Mouse (Mus musculus): Measurements from ENCODE around the gene Ier5. TPM values are rescaled to one million over a fixed set of nuclear protein-coding genes. Genes with fewer than 3 reads are reported as not detected.

The Ier5 gene
- total RNA-seq, 2 experiments from 2014 or later, result 5.5 to 7.5 TPM

DNA sequence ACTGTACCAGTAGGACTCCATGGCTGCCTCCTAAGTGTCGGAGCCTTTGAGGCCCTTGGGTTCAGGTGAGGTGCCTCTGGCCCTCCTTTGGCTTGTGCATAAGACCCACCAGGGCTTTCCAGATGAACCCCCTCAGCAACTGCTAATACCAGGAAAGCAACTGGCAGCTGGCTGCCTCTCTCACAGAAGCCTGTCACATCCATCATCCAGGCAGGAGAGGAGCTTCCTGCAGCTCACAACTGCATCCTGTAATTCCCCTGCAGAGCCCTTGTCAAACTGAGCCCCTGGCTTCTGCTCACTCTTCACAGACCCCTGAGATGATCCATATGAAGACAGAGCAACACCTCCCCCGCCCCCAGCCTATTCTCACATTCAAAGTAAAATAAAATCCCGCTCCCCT lies 21.8 kb downstream of the Ier5 start:
- no peak for DNase-seq

DNA sequence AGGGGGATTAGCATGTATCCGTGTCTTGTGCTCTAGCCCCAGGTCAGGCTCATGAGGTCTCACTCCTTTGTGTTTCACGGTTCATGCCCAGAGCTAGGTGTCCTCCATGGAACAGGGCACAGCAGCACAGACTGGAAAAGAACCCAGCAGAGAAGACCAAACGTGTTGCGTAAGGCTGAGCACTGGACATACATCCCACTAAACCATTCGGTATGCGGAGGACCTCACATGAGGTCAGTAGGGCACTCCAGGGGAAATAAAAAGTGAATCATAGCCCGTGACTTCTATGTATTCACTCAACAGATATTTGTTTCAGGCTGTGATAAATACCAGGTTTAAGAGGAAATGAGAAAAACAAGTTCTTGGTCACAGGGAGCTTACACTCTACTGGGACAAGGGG lies 23.6 kb downstream of the Ier5 start:
- DNase-seq, result no peak

DNA sequence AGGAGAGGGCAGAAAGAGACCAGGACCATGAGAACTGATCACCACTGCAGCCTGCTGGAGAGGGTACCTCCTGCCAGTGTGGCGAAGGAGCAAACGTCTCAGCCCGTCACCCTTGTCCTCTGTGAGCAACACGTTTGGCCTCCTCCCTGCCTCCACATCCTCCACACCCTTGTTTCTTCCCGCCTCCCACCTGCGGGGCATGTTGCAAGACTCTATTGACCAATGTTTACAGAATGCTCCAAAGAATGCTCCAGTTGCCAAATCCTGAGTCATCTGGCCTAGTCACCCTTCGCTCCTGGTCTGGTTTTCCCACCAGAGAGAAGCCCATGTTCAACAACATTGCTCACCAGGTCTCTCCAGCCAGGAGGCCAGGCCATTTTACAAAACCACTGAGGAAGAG lies 24.6 kb downstream of the Ier5 start:
- DNase-seq, result peak; percentile 55

DNA sequence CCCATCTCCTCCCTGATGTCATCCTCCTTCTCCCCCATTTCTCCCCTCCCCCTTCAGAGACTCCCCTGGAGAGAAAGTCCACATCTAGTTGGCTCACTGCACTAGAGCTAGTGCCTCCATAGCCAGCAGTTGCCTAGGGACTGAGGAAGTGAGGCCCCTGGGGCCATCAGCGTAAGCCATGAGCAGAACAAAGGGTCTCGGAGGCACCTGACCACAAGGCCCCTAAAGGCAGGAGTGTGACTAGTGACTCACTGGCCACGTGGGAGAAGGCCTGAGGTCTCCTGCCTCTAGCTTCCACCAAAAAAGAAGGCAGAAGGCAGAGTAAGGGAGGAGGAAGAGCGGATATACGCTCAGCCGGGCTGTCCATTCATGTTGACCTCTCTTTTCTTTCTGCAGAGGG lies 25.5 kb downstream of the Ier5 start:
- DNase-seq, result no peak

DNA sequence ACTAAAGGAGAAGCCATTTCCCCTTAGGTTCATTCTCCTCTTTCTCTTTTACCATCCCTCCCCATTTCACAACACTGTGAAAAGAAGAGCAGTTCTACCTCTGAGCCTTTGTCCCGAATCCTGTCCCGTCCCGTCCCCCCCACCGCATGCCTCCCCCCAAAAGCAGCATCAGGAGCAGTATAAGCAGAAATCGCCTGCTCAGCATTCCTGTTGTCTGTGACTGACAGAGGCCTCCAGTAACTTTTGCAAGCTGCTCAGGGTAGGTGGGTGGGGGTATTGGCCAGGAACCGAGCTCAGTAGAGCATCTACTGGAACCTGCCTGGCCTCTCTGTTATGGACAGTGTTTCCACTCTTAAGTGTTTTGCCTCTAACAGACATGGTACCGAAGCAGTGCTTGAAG lies 26.3 kb downstream of the Ier5 start:
- no peak for DNase-seq

DNA sequence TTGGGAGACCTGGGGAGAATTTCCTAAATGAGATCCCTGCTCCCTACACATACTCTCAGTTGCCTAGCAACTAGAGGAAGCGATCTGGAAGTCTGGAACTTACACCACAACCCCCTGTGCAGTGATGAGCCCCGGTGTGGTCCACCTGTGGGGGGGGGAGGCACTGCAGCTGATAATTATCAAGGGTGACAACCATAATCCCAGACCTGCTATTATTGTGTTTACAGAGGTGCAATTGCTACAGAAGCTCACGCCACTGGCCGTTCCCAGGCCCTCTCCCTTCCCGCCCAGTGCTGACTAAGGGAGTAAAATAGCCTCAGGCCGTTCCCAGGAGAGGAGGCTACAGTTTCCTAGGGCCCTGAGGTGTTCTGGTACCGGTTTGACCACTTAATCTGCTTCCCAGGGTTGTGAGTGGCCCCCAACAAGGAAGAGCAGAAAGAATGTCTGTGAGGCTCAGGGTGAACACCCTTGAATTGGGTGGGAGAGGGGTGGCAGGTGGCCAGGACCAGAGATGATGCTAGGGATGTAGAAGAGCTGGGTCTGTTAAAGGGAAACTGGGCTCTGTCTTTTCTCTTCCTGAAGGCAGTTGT lies 28.1 kb downstream of the Ier5 start:
- DNase-seq, result no peak

DNA sequence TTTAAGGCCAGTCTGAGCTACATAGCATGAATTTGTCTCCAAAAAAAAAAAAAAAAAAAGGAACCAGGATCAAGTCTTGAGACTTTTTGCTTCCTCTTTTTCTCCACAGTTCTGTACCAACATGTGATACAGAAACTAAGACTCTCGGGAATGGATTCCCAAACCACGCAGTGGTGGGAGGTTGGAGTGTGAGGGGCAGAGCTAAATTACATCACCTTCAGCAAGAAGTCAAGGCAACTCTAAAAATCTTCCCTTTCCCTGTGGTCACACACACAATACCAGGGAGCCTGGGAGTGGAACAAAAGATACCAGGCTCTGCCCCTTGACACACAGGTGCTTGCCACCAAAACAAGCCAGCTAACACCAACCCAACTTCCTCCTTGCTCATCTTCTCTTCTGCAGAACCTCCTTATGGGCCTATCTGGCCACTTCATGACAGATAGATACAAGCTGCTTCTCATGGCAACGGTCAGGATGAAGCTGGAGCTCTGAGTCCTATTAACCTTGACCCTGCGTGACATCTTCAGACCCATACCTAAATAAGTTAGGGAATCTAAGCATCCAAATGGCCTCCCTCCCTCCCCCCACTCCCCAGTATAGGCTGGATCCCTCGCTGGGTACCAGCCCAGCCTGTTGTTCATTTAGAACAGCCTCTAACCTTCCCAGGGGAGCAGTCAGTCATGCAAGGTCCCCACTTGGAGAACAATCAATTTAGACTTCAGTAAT lies 28.7 kb downstream of the Ier5 start:
- DNase-seq, result no peak

DNA sequence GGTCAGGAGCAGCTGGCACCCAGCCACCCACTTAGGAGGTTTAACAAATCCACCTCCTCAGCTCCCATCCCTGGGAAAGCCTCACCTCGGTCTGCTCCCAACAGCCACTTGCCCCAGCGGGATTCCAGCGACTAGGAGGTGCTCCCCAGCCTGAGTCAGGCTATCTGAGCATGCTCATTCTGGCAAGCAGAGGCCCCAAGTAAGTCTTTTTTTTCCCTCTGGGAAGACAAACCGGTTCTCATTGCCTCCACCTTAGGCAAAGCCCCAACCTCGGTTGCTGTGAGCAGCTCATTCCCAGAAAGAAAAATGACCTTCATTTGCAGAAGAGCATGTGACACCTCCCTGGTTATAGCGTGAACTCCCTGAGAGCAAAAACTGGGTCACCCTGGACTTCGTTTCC lies 29.7 kb downstream of the Ier5 start:
- DNase-seq, result no peak

DNA sequence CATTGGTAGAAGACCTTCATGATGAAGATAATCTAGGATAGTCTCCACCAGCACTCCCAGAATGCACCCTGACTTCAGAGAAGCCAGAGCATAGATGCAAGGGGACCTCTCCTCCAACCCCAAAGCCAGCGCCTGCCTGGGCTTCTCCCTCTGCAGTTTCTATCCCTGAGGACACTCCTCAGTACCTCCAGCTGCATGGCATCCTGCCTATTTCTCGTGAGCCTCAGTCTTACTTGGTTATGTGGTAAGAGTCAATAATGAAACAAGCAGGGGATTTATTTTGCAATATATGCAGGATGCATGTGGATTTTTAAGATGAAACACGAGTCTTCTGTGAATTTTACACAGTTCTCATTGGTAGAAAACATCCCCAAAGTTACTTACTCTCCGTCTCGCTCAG lies 33.2 kb downstream of the Ier5 start:
- DNase-seq, result no peak

DNA sequence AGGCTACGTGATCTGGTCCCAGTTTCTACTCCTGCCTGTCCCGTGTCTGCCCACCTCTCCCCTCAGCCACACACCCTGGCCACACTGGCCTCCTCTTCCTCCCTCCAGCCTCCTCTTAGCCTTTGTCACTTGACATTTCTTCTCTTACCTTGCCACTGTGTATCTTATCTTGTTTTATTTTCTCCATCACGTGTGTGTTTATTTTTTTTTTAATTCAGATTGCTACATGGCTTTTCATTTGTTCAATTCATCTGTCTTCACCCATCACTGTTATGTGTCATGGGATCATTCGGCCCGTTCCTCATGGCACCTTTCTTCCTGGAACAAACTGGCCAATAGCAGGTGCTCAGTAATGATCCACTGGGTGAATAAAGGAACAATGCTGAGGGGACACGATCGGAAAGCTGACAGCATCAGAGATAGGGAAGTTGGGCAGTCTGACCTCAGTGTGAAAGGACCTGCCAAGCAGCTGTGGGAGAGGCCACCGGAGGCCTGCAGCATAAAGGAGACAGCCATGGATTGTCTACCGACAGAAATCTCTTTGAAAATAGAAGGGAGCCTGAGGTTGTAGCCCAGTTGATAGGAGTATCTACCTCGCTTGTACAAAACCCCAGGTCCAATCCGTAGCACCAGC lies 34.3 kb downstream of the Ier5 start:
- DNase-seq, result no peak

DNA sequence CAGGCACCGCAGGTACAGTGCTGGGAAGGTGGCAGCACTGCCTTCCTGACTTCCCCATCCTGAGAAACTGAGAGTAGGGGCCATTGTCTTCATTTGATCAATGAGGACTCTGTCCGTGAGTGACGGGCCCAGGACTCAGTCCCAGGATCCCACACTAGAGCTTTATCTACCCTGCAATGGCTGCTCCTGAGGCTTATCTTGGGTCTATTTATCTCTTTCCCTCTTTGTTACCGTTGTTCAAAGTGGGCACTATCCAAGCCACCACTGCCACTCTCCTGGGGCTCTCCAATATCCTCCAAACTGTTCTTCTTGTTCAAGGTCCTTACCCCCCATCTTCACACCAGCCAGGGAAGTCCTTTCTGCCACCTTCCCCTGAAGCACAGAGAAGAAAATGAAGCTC lies 34.8 kb downstream of the Ier5 start:
- no peak for DNase-seq

DNA sequence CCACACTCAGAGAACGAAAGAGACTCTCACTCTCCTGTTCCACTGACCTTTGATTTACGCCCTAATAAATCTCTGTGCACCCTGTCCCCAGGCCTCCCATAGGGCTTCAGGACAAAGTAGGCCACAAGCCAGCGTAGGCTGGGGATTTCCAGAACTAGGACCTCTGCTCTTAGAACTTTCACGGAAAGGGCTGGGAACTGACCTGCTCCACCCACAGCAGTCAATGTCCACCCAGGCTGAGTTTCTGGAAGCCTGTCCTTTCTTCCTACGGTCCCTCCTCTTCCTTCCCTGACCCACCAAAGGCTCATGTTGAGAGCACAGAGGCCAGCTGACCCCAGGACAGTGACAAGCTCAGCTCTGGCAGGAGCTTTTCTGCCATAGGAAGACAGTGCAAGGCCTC lies 35.3 kb downstream of the Ier5 start:
- no peak for DNase-seq

DNA sequence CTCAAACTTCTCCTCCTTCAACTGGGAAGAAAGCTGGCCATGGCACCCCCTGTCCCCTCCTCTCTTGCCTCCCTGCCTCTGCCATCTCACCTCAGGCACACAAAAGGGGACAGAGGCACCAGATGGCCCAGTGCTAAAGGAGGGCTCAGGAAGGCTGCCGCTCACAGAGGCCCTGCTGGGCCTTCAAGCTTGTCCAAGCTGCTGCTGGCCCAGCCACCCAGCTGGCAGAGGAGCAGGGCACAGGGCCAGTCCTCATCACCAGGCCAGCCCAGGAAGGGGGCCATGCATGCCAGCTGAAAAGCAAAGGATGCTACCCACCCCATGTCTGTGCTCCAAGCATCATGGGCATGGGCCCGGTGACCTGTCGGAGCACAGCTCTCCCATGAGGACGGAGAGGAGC lies 36.5 kb downstream of the Ier5 start:
- no peak for DNase-seq

DNA sequence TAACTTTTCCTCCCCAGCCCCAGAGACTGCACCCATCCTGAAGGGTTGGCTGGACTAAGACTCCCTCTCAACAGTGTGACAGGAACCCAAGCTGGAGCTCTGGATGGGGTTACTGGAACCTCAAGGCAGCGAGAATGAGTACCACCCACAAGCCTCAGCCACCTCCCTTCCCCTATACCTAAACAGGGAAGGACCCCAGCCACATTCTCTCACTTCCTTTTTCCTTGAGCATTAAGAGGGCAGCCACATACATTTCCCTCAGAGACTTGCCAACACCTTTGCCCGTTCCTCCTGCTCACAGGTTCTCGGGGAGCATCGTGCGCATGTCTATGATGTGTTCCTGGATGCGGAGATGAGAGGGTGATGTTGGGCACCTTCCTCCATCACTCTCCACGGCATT lies 37.4 kb downstream of the Ier5 start:
- no peak for DNase-seq

DNA sequence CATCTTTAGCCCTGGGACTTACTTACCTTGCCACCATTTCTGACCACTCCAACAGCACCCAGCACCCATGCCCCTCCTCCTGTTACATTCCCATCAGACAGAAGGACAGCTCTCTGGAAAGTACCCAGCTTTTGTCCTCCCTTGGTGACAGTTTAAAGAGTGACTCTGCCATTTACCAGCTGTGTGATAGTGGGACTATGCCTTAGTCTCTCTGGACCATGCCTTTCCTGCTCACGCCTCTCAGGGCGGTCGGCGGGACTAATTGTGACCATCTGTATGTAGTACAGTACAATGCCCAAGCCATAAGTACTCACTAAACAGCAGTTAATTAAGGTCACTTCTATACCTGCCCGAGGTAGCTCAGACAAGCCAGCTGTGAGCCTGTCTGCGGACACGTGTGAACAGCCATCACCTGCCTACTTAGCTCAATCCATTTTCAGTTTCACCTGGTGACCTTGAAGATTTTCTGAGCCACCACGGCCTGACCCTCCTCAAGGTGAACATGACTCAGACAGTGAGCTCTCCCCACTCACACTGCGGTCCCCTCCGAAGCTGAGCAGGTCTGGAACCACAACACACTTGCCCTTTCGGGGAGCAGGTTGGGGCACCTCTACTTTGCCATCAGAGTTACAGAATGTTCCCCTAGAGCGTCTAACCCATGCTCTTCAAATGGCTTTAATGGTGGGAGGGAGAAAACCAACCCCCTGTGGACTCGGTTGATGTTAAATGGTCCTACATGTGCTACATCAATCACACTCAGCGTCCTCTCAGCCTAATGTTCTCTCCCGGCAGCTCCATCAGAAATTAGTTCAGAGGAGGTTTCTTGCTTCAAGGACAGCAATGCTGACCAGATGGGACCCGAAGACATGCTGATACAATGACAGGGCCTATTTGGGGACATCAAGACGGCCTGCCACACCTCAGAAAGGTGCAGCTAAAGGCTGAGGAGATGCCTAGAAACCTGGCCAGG lies 38.3 kb downstream of the Ier5 start:
- DNase-seq, result no peak

DNA sequence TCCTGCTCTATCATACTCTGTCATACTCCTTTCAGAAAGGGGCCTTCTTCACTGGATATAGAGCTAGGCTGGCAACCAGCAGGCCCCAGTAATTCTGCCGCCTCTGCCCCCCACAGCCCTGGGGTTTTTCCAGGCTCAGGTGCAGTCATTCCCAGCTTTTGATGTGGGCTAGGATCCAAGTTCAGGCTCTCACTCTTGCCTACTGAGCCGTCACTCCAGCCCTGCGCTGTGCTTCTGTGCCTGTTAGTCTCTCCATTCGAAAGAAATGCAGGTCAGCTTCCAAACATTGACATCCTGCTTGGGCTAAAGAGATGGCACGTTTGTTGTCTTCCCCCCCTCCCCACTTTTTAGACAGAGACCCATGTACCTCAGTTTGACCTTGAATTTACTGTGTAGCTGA lies 39.2 kb downstream of the Ier5 start:
- DNase-seq, result no peak

DNA sequence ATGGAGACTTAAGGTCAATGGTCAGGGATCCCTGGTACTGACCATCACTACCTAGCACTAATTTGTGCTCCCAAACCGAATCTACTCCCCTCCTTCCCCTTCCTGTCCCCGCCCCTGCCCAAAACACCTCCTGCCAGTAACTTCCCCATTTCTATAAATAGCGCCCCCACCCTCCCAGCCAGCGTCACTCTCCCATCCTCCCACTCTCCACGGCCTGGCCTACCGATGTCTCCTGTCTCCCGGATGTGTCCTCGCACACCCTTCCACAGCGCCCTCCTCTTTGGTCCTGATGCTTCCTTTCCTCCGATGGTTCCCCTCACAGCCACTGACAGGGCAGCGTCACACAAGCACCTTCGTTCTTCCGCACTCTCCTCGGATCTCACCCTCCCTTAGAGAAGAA lies 39.9 kb downstream of the Ier5 start:
- peak; percentile 61 for DNase-seq

DNA sequence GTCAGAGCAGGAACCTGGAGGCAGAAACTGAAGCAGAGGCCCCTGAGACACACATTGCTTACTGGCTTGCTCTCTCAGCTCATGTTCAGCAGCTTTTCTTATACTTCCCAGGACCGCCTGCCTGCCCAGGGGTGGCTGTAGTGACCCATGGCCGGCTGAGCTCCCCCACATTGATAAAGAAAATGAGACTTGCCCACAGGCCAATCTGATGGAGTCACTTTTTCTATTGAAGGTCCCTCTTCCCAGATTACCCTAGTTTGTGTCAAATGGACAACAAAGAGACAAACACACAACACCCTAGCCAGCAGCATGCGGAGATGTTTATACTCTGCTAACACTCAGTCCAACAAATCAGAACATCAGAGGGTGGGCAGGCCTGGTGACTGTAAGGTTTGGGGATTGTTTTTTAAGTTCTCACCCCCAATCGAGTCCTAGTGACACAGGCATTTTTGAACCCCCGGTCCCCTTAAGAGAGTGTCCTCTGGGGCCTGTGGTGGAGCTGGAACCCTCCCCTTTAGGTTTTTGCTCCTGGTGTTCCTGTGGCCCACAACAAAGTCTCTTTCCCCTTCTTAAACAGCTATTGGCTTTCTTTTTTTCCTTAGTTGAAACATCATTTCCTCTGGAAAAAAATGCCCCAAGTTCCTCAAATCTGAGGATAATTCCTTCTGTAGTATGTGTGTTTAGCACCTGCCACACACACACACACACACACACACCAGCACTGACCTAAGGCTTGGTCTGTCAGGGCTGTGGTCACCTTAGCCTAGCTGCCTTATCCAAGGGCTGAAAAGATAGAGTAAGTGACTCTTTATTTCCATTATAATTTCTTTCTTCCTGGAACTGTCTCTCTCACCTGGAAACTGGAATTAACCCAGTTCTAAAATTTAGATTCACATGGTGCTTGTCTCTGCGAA lies 41.1 kb downstream of the Ier5 start:
- no peak for DNase-seq

DNA sequence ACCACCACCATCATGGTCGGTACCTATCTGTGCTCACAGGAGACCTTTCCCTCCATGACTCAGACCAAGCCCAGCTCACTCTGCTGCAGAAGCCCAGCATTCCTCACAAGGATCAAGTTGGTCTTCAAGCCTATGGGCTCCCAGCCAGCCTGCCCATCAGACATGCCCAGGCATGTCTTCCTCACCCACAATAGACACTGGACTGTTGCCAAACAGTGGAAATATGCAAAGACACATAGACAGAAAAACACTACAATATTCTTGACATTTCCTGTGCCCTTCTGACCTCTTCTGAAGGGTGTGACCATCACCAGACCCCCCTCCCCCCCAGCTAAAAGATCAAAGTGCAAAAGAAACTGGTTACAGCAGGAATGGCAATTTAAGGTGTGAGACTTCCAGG lies 43.3 kb downstream of the Ier5 start:
- no peak for DNase-seq

DNA sequence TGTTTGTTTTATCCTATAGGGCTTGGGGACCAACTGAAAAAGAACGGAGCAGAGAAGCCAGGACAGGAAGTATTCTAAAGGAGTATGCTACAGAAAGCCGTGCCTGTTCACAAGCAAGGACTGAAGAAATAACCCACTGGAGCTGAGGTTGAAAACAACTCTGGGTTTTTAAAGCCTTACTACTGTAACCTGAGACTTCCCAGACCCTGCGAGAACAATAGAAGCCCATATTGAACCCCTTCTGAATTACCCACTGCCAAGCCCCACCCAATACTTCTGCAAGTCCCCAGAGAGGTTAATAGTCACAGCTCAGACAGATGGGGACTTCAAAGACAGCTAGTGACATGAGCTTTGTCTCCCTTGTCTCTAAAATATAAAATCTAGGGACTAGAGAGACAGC lies 44.4 kb downstream of the Ier5 start:
- DNase-seq, result no peak

DNA sequence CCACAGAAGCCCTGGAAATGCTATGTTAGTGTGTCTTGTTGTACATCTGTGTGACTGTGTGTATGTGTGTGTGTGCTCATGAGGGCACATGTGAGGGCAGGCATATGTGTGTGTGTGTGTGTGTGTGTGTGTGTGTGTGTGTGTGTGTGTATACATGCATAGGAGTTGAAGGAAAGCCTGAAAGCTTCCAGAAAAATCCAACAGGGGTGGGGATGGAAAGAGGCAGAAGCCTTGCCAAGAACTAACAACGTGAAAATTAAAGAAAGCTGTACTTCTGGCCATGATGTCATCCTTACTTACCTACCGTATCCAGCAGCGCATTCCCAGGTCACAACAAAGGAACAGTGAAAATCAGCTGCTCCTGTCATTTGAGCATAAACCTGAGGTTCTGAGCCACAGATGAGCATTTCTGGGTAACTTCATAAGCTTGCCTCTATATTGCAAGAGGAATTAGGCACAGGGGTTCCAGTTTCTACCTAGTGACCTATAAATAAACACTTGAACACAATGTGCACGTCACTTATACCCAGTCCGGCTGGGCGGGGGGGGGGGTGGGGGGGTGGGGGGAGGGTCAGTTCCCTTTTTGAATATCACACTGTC lies 45.0 kb downstream of the Ier5 start:
- no peak for DNase-seq

Measured in gastrocnemius, postnatal 25 days (tissue).